Mouse (Mus musculus): ENCODE measurements around the gene Dscam. TPM values are rescaled to one million over a fixed set of nuclear protein-coding genes. Genes with fewer than 3 reads are reported as not detected.

The Dscam gene
- total and polyA plus RNA-seq, 2 experiments from 2014 or later, result not detected

GRCm38 (mm10) chr16:96640101-96640500 lies 530.5 kb downstream of the Dscam start:
- Histone ChIP-seq H3K4me2 (ENCODE audit: low read depth, low read length) (no peak overlapping the region), H3K27me3 (ENCODE audit: control insufficient read depth, insufficient read depth, low read length) (no peaks in the 10 kb centered on the region), H3K9ac (replicated peaks; ENCODE audit: low read depth, low read length) (no peak overlapping the region), H3K27ac (ENCODE audit: low read depth) (no peak overlapping the region), H3K4me3 (ENCODE audit: low read depth, low read length) (no peak overlapping the region), H3K4me1 (ENCODE audit: control insufficient read depth, insufficient read depth) (no peaks in the 10 kb centered on the region), H3K9me3 (replicated peaks; ENCODE audit: control insufficient read depth, low read length) (no peaks in the 10 kb centered on the region), H3K36me3 (replicated peaks; ENCODE audit: control insufficient read depth, insufficient read depth, low read length) (no peaks in the 10 kb centered on the region)
- TF ChIP-seq CTCF (IDR thresholded peaks at IDR 0.05; ENCODE audit: low read depth) (no peak), EP300 (IDR thresholded peaks at IDR 0.05; ENCODE audit: low read depth) (no peak)
- ATAC-seq (ENCODE audit: insufficient read depth, low read depth), result no peak
- WGBS, result 42% methylated on average over 3 of the region's 3 CpGs
- no peak for DNase-seq (ENCODE audit: low spot score)

GRCm38 (mm10) chr16:96635916-96636315 lies 534.6 kb downstream of the Dscam start:
- WGBS, result 58% methylated on average over 2 of the region's 2 CpGs
- ATAC-seq (ENCODE audit: insufficient read depth, low read depth) (no peak), DNase-seq (ENCODE audit: low spot score) (no peak)
- Histone ChIP-seq H3K4me2 (ENCODE audit: low read depth, low read length) (no peak overlapping the region), H3K9ac (replicated peaks; ENCODE audit: low read depth, low read length) (no peak overlapping the region), H3K27ac (ENCODE audit: low read depth) (no peak overlapping the region), H3K4me3 (ENCODE audit: low read depth, low read length) (no peak overlapping the region), H3K27me3 (ENCODE audit: control insufficient read depth, insufficient read depth, low read length) (no peaks in the 10 kb centered on the region), H3K4me1 (ENCODE audit: control insufficient read depth, insufficient read depth) (no peaks in the 10 kb centered on the region), H3K9me3 (replicated peaks; ENCODE audit: control insufficient read depth, low read length) (no peaks in the 10 kb centered on the region), H3K36me3 (replicated peaks; ENCODE audit: control insufficient read depth, insufficient read depth, low read length) (no peaks in the 10 kb centered on the region)
- TF ChIP-seq CTCF (IDR thresholded peaks at IDR 0.05; ENCODE audit: low read depth) (no peak), EP300 (IDR thresholded peaks at IDR 0.05; ENCODE audit: low read depth) (no peak)

DNA sequence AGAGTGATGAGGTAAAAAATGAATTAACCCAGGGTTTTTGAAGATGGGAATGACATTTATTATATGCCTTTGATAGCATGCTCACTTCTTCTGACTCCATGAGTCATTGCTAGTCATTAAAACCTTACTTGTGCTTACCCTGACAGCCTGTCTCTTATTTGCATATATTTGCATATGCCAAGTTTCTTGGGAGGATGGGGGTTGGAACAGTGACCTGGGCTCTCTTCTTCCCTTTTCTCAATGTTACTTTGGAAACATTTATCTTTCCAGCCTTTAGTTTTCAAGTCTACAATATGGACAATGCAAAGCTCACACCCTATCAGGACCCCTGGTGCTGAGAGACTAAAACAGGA lies 535.8 kb downstream of the Dscam start:
- no peak overlapping the region for H3K4me2 ChIP-seq (ENCODE audit: low read depth, low read length)
- TF ChIP-seq EP300 (IDR thresholded peaks at IDR 0.05; ENCODE audit: low read depth) (no peak), CTCF (IDR thresholded peaks at IDR 0.05; ENCODE audit: low read depth) (no peak)
- no peak for DNase-seq (ENCODE audit: low spot score)
- no peaks in the 10 kb centered on the region for H3K36me3 ChIP-seq (replicated peaks; ENCODE audit: control insufficient read depth, insufficient read depth, low read length)
- ATAC-seq (ENCODE audit: insufficient read depth, low read depth), result no peak
- no peaks in the 10 kb centered on the region for H3K9me3 ChIP-seq (replicated peaks; ENCODE audit: control insufficient read depth, low read length)
- no peaks in the 10 kb centered on the region for H3K4me1 ChIP-seq (ENCODE audit: control insufficient read depth, insufficient read depth)
- H3K27ac ChIP-seq (ENCODE audit: low read depth), result no peak overlapping the region
- H3K27me3 ChIP-seq (ENCODE audit: control insufficient read depth, insufficient read depth, low read length), result no peaks in the 10 kb centered on the region
- no peak overlapping the region for H3K9ac ChIP-seq (replicated peaks; ENCODE audit: low read depth, low read length)
- no peak overlapping the region for H3K4me3 ChIP-seq (ENCODE audit: low read depth, low read length)

DNA sequence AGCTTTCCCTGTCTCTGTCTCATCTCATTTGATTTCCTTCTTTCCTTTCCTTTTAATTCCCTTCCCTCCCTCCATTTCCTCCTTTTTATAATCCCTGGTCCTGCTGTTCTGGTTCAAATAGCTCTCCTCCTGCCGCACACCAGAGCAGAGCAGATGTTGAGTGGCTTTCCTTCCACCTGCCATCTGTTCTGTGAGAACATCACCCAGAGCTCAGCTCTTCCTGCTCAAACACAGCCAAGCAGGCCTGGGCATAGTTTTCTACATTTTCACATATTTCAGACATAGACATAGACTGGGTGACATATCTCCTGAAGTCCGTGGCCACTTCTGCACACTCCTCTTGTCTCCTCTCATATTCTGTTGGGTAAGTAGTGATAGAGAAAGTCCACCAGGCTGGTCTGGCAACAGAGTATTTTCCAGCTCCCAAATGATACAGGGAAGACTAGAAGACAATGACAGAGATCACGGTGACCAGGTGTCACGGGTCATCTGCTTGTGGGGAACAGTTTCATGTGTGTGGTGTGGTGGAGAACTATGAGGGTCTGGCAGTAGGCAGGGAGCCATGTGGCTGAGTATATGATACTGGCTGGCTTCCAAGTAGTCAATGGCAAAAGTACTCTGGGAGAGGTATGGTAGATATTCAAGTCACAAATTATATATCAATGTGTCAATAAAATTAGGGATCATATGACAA lies 536.3 kb downstream of the Dscam start:
- 75% methylated on average over 4 of the region's 4 CpGs for WGBS
- ATAC-seq (ENCODE audit: insufficient read depth, low read depth), result no peak
- Histone ChIP-seq H3K9ac (replicated peaks; ENCODE audit: low read depth, low read length) (no peak overlapping the region), H3K27ac (ENCODE audit: low read depth) (no peak overlapping the region), H3K9me3 (replicated peaks; ENCODE audit: control insufficient read depth, low read length) (no peaks in the 10 kb centered on the region), H3K4me3 (ENCODE audit: low read depth, low read length) (no peak overlapping the region), H3K4me1 (ENCODE audit: control insufficient read depth, insufficient read depth) (no peaks in the 10 kb centered on the region), H3K4me2 (ENCODE audit: low read depth, low read length) (no peak overlapping the region), H3K36me3 (replicated peaks; ENCODE audit: control insufficient read depth, insufficient read depth, low read length) (no peaks in the 10 kb centered on the region), H3K27me3 (ENCODE audit: control insufficient read depth, insufficient read depth, low read length) (no peaks in the 10 kb centered on the region)
- no peak for DNase-seq (ENCODE audit: low spot score)
- TF ChIP-seq EP300 (IDR thresholded peaks at IDR 0.05; ENCODE audit: low read depth), result no peak
- no peak for TF ChIP-seq CTCF (IDR thresholded peaks at IDR 0.05; ENCODE audit: low read depth)

GRCm38 (mm10) chr16:96630241-96630640 lies 540.3 kb downstream of the Dscam start:
- Histone ChIP-seq H3K27ac (ENCODE audit: low read depth) (no peak overlapping the region), H3K27me3 (ENCODE audit: control insufficient read depth, insufficient read depth, low read length) (no peaks in the 10 kb centered on the region), H3K36me3 (replicated peaks; ENCODE audit: control insufficient read depth, insufficient read depth, low read length) (no peaks in the 10 kb centered on the region), H3K4me2 (ENCODE audit: low read depth, low read length) (no peak overlapping the region), H3K9ac (replicated peaks; ENCODE audit: low read depth, low read length) (no peak overlapping the region), H3K4me3 (ENCODE audit: low read depth, low read length) (no peak overlapping the region), H3K4me1 (ENCODE audit: control insufficient read depth, insufficient read depth) (no peaks in the 10 kb centered on the region), H3K9me3 (replicated peaks; ENCODE audit: control insufficient read depth, low read length) (no peaks in the 10 kb centered on the region)
- TF ChIP-seq CTCF (IDR thresholded peaks at IDR 0.05; ENCODE audit: low read depth) (no peak), EP300 (IDR thresholded peaks at IDR 0.05; ENCODE audit: low read depth) (no peak)
- ATAC-seq (ENCODE audit: insufficient read depth, low read depth) (no peak), DNase-seq (ENCODE audit: low spot score) (no peak)
- WGBS, result 66% methylated on average over 7 of the region's 7 CpGs

- H3K4me2 ChIP-seq (ENCODE audit: low read depth, low read length), result no peak overlapping the region
- DNase-seq (ENCODE audit: low spot score), result no peak
- H3K27ac ChIP-seq (ENCODE audit: low read depth), result no peak overlapping the region
- no peaks in the 10 kb centered on the region for H3K36me3 ChIP-seq (replicated peaks; ENCODE audit: control insufficient read depth, insufficient read depth, low read length)
- no peak overlapping the region for H3K4me3 ChIP-seq (ENCODE audit: low read depth, low read length)
- H3K9me3 ChIP-seq (replicated peaks; ENCODE audit: control insufficient read depth, low read length), result no peaks in the 10 kb centered on the region
- ATAC-seq (ENCODE audit: insufficient read depth, low read depth), result no peak
- H3K27me3 ChIP-seq (ENCODE audit: control insufficient read depth, insufficient read depth, low read length), result no peaks in the 10 kb centered on the region
- no peaks in the 10 kb centered on the region for H3K4me1 ChIP-seq (ENCODE audit: control insufficient read depth, insufficient read depth)
- H3K9ac ChIP-seq (replicated peaks; ENCODE audit: low read depth, low read length), result no peak overlapping the region
- TF ChIP-seq EP300 (IDR thresholded peaks at IDR 0.05; ENCODE audit: low read depth) (no peak), CTCF (IDR thresholded peaks at IDR 0.05; ENCODE audit: low read depth) (no peak)
- WGBS, result 83% methylated on average over 5 of the region's 5 CpGs
Measured at GRCm38 (mm10) chr16:96629623-96630022, 540.9 kb downstream of the Dscam start.

Measured in heart, postnatal 0 days (tissue).